Mouse (Mus musculus): ENCODE results near the gene Dlgap1.

GRCm38 (mm10) chr17:70864645-70865044 lies 895.8 kb downstream of the Dlgap1 start:
- TF ChIP-seq POLR2A (IDR thresholded peaks at IDR 0.05; ENCODE audit: low read depth, low read length) = no peak
- no peak for TF ChIP-seq CTCF (IDR thresholded peaks at IDR 0.05; ENCODE audit: borderline replicate concordance, insufficient read depth, low read length)

All from embryonic fibroblast, embryonic 13.5 days (primary cell).